Mouse (Mus musculus) natural killer cell, adult 2 months (primary cell): ENCODE measurements at regions not wholly inside any gene's neighbourhood (a gene's known extent, or its start where the extent isn't known, plus 50 kb on each side); places are given as distances from the start of the nearest gene placed in this dataset.
"Not testable (repeated sequence)": the region's sequence is repeated elsewhere in the genome, so short reads cannot be mapped to it uniquely, and the experiment has no call there.

ENCODE experiments used
- DNase-seq, 2 experiments: peaks; one replicate each; pipeline ENCODE4 v3.0.0; 2022; ENCODE audit warnings: low spot score in 2 of 2

DNA sequence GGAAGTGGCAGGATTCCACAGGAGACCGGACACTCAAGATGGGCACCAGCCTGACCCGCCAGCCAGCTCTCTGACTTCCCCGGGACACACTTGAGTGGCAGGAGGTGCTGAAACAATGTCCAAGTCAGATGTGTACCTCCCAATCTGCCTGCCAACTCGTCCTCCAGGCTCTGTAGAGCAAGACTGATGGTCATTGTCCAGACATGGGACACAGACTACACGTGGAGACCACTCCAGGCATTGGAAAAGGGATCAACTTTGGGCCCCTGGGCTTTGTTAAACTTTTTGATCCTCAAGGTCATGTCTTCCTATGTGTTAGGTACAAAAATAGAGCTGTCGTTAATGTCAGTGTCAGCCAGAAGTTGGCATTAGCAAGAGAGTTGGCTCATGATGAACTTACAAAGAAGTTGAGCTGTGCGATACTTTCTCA lies 214.6 kb downstream of the 3100002H09Rik start:
- no peak for DNase-seq

DNA sequence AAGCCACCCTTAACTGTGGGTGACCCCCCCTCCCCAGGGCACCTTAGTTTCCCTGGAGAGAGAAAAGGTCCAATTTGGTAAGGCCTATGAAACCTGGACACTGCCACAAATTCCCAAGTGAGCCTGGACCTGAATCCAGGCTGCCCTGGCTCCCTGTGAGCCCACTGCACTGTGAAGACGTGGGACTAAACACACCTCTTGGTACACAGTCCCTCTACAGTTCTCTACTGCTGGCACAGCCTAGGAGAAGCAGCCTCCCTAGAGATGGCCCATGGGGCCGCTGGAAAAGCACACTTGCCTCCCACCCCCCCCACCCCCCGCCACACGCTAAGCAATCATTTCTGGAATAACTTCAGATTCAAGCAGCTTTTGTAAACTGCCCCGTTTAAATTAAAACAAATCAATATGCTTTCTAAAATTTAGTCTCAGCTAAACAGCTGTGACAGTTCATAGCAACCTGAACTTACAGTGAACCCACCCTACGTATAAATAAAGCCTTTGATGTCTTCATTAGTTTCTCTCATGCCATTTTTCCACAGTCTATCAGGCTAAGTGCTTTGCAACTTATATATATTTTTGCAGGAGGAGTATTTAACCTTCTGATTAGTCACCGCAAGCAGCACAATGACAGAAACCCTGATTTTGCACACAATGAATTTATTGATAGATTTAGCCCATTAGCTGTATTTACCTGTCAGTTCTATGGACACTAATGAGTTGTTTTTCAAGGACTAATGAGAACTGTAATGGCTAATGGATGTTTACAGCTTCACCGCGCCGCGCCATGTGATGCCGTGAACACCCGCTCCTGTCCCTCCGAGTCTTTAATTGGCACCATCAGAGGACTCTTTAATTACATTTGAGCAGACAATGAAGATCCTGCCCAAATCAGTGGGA lies 215.3 kb downstream of the 3100002H09Rik start:
- no peak for DNase-seq

DNA sequence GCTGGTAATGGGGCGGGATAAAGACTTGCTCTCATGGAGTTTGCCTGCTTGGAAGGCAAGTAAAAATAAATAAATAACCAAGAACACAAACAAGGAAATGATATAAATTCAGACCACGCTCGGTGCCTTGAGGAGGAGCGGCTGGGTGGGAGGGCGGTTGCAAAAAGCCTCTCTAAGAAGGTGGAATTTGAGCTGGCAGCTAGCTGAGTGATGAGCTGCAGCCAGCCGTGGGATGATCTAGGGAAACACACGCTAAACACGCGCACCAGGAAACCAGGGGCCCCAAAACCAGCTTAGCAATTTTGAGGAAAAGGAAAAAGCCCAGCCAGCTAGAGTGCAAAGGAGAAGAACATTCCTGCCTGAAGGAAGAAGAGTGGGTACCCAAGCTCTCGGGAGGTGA lies 217.0 kb downstream of the 3100002H09Rik start:
- no peak for DNase-seq

DNA sequence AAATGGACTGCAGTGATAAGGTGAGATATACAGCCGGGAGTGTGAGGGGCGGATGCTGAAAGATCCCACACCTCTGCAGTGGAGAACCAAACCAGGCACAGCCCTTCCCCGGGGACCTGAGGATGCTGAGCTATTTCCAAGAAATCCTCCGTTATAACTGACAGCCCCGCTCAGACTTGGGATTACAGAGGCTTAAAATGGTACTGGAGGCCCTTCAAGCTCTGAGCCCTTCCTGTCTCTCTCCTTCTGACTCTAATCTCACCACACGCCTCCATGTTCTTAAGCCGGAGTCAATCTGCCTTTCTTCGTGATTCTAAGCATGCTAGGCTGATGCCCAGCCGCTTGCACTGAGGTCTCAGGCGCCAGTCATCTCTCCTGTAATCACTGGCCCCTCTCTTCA lies 221.5 kb downstream of the 3100002H09Rik start:
- DNase-seq, result no peak

DNA sequence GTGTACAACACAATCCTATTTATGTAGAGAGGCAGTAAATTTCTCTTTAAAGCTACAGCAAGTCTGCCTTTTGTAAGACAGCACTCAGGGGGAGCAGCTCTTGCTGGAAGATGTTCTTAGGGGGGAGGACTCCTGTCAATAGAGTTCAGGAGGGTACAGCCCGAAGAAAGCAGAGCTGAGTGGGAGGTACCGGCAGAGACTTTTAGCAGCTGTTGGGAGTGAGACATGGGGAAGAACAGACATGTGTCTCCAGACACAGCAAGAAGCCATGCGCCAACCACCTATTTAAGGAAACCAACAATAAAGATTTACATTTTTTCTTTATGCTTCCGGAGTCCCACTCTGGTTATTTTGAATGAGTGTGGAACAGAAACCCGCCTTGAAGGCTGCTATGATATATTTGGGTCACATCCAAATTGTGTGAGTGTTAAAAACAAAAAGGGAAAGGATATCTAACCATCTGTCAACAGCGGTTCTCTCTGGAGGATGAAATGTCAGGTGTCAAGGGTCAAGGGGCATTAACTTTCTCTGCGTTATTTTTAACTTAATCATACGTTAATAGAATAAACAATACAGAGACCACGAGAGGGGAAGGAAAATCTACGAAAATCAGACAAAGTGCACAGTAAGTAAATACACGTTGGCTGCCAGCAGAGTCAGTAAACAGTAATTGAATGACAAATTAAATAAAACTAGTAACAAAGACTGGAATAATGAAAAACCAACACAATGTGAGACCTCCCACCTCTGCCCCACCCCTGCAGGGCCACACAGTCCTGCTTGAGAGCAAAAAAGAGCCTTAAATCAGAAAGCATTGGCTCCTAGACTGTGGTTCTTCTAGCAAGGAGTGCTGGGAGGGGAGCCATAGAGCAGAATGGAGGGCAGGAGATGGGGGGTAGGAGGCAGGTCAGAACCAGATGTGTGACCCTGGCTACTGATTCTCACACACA lies 225.2 kb downstream of the 3100002H09Rik start:
- DNase-seq, result no peak

DNA sequence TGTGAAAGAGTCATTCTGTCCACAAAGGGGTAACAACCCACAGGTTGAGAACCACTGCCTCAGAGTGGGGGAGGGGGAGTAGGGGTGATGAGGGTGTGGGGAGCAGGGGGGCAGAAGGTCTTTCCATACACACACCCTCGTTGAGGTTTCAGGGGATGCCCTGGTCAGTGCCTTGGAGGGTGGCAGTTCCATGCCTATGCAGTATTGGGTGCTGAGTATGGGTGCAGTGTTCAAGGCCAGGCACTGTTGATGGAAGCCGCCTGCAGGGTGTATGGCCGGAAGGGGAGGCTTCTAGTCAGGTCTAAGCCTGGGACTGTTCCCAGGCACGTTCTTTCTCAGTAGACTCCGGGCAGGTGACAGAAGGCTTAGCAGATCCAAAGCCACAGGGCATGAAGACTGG lies 234.1 kb downstream of the 3100002H09Rik start:
- DNase-seq, result no peak

DNA sequence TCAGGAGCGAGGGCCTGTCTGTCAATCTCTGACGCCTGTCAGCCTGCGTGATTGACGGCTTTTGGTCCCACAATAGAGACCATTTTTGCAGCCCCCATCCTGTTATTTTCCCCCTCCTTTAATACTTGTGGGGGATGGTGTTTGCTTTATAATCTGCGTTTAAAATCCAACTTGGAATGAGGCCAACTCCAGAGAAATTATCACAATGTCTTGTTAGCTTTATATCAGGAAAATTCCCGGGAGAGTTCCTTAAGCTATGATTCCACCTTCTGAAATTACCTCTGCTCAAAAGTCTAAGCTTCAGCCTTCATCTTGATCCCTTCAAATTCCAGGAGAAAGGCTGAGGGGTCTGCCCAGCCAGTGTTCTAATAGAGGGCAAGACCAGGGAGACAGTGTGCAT lies 235.0 kb downstream of the 3100002H09Rik start:
- DNase-seq, result no peak

DNA sequence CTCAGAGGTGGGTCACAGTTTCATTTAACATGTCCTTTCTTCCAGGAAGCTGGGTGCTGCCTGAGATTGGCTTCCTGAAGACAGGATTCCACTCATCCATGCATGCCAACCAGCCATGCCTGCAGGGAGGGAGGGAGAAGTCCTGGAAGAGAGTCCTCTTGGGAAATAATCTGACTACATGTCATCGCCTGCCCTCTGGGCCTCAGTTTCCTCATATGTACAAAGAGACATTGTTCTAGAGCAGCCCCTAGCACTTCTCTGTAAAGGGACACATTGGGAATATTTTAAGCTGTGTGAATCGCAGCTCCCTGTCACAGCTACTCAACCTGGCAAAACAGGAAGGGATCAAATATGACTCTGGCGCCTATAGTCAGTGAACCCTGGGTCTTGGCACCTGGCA lies 241.8 kb downstream of the 3100002H09Rik start:
- DNase-seq, result no peak

DNA sequence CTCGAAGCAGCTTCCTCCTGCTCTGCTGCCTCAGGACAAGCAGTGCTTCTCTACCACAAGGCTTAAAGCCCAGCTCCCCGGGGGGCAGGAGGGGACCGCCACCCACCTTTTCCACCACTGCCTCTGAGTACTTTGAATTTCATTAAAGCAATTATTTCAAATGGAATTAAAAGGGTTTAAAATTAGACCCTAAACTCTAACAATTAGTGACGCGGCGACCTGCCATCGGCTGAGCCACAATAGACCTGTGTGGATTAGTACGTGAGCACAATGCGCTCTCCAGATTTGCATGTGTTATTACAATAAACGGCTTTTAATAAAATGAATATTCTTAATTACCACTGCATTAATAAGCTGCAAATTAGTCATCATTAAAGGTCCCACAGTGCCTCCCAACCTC lies 242.5 kb downstream of the 3100002H09Rik start:
- DNase-seq, result no peak

DNA sequence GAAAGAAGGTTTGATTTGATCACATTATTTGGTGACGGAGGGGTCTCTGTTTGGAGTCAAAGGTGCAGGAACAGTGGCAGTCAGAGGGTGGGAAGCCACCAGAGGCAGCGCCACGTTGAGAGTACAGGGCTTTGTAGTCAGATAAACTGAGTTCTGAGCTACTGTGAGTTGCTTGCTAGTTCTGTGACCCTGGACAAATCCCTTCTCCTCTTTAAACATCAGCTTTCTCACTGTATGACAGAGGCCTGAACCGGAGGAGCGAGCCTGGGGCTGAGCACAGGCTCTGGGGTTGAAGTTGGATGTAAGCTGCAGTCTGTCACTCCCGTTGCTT lies 250.1 kb downstream of the 3100002H09Rik start:
- no peak for DNase-seq

DNA sequence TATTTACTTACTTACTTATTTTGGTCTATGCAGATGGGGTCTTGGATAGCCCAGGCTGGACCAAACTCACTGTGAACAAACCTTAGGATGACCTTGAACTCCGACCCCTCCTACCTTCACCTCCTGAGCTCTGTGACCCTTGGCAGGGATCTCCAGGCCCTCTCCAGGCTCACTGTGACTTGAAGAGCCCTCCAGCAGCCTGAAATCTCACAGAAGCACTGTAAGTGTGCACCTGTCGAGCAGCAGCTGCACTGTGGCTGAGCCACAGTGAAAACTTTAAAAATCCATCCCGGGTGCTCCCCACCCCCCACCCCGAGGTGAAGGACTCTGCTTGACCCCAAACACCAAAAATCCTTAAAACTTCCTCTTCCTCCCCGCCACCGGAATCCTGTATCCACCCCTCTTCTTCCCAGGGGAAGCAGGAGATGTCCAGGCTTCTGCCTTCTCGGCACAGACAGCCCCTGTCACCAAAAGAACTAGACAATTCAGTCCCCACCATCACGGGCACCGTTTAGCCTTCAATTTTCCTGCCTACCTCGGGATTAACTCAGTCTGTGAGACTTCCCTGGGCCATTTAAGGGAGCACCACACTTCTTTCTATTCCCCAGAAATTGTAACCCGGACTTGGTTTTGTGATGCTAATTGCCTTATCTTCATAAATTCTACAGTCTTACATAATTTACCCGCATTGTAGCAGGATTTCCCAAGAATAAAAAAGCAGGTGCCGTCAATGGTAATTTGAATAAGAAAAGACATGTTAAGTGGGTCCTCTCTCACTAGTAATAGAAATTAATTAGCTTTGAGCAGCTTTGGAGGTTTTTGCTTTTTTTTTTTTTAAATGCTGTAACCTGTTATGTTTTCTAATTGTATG lies 250.7 kb downstream of the 3100002H09Rik start:
- DNase-seq, result no peak

DNA sequence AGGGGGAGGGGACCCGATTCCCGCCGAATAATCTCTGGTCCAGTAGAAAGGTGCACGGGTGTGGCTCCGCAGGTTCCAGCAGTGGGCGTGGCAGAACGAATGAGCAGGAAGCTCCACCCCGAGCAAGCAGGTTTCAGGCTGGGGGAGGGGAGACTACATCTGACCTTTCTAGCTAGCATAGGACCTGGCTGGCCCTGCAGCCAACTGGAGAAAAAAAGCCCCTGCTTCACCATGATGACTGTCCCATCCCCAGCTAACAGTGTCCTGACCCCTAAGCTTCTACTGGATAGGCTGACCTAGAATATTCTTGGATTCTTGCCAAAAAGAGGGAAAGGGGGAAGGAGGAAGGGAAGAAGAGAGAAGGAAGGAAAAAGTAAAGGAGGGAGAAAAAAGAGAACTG lies 252.1 kb downstream of the 3100002H09Rik start:
- DNase-seq, result not testable (repeated sequence)

DNA sequence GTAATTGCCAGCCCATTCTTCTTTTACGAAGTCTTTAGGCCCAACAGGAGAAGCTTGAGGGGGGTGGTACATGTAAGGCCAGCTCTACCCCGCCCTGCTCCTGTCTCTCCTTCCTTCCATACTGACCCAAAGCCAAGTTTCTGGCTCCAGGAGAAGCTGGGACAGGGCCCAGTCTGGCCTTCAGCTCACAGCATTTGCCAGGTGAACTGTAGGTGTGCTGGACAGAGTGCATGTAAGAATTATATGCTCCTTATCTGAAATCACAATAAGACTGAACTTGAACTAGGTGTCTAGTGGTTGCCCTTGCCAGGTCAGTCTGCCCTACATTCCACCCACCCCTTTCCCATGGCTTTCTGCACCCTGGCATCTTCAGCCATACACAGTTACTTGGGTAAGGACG lies 260.2 kb downstream of the 3100002H09Rik start:
- no peak for DNase-seq

DNA sequence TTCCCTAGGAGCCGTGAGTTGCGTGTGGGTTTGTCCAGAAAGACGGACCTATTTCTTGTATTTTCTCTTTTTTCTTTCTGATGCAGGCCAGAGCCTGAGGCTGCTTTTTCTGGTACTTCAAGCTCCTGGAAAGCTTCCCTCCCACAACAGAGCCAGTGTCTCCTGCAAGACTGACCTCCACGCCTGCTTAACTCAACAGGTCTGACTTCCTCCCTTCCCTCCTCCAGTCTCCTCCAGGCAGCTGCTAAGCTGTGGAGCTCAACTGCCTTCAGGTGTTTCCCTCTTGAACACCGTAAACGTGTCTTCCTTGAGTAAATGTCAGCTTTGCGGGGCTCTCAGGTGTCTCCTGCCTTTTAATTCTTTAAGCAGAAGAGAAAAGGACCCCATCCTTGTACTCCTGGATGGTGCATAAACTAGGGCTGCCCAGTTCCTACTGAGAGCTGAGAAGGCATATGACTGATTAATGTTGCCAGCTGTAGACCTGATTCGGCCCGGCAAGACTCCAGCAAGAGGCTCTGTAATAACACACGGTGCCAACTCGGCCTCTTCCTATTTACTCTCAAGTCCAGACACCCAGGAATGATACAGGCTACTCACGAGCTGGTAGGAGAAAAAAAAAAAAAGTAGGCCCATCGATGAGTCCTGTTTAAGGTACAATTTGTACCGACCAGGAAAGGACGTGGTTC lies 260.9 kb downstream of the 3100002H09Rik start:
- DNase-seq, result no peak

DNA sequence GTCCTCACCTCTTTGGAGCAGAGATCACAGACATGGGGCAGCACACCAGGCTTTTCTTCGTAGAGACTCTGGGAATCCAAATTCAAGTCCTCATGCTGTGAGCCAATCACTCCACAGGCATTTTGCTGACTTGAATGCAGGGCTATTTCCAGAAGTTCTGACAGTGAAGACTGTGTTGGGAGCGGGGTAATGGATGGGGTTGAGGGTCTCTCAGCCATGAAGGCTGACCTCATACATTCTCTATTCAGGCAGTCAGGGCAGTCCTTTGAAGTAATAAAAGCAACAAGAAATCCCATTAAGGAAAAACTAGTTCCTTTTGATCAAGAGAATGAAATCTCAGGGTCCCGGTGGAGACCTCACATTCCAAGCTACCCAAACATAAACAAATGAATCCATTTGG lies 261.5 kb downstream of the 3100002H09Rik start:
- DNase-seq, result no peak

DNA sequence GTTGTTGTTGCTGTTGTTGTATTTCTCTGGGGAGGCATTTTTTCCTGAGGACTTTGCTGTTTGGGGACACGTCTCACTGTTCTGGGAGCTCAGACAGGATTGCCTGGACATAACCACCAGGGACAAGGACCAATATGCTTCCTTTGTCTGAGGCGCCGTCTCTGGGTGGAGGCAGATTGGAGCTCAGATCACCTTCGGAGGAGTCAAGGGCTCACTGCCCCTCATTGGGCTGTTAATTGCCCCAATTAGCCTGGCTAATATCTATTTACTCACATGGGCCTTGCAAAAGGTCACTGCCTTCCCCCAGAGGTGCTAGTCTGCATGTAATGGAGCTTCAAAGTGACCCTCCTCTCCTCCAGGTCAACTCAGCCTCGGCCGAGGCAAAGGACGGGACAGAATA lies 270.5 kb downstream of the 3100002H09Rik start:
- no peak for DNase-seq

DNA sequence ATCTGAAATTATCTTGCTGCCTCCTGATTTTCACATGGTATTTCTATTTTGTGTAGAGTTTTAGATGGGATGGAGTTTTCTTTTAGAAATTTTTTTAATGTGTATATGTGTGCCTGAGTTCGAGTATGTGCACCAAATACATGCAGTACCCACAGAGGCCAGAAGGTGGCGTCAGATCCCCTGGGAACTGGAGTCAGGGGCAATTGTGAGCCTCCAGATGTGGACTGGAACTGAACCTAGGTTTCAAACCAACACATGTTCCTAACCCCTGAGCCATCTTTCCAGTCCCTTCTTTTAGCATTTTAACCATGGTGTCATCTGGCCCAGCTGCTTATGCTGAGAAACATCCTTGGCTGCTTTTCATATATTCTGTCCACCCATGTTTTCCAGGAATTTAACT lies 274.9 kb downstream of the 3100002H09Rik start:
- DNase-seq, result no peak

DNA sequence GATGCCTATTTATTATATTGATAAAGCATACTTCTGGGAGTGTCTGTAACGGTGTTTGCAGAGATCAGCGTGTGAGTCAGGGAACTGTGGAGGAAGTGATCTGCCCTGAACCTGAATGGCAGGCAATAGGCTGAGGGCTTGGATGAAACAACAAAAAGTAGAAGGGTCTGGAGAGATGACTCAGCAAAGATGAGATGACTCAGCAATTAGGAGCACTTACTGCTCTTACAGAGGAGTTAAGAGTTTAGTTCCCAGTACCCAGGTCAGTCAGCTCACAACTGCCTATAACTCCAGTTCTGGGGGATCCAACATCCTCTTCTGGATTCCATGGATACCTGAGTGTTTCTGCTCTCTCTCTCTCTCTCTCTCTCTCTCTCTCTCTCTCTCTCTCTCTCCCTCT lies 277.6 kb downstream of the 3100002H09Rik start:
- no peak for DNase-seq

DNA sequence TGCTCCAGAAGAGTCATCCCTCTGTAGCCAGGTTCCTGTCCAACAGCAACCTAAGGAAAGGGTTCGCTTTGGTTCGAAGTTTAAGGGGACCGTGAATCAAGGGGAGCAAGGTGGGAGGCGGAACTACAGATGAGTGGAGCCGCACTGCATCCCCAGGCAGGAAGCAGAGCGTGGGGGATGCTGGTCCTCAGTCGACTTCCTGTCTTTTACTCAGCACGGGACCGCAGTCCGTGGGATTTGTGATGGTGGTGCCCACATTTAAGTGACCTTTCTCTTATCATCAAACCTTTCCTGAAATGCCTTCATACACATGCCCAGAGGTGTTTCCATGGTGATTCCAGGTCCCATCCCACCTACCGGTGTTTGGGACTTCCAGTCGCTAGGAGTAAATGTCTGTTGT lies 278.2 kb downstream of the 3100002H09Rik start:
- no peak for DNase-seq

DNA sequence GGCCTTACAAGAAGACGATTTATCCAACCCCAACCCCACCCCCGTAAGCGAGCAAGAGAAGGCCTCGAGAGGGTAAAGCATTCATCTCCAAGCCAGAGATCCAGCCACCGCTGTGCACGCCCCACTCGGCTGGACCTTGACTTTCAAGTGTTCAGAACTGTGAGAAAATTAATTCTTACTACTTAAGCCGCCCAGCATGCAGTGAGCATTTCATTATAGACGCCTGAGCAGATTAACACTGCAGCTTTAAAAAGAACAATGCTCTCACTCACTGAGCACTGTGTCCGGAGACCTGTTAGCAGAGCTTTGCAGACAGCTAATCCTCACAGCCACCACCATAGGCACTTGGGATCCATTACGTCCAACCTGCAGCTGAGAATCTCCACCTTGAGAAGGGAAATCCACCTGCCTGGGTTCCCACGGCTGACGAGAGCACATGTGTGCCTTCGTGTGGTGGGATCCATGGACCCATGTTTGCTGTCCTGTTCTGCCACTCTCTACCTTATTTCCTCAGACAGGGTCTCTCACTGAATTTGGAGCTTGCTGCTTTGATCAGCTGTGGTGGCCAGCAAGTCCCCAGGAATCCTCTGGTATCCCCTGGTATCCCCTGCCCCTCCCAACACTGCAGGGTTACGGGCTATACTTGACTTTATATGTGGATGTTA lies 281.4 kb downstream of the 3100002H09Rik start:
- no peak for DNase-seq

DNA sequence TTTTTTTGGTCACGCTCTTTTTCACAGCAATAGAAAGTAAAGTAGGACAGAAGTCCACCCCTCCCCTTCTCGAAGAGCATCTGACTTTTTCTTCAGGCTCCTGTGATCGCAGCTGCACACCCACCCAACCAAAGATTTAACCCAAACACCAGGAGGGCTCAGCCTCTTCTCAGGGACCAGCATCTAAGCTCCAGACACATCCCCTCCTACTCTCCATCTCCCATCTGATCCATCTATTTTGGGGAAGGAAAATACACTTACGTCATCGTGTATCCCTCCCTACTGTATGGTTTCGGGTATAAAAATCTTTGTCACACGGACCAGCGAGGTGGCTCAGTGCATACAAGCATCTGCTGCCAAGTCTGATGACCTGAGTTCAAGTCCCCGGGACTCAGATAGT lies 284.3 kb downstream of the 3100002H09Rik start:
- DNase-seq, result no peak
